Mouse (Mus musculus): Measurements from ENCODE around the gene 2300002M23Rik. TPM values are rescaled to one million over a fixed set of nuclear protein-coding genes. Genes with fewer than 3 reads are reported as not detected.

The 2300002M23Rik gene
- total RNA-seq, 2 experiments from 2014 or later: not detected

DNA sequence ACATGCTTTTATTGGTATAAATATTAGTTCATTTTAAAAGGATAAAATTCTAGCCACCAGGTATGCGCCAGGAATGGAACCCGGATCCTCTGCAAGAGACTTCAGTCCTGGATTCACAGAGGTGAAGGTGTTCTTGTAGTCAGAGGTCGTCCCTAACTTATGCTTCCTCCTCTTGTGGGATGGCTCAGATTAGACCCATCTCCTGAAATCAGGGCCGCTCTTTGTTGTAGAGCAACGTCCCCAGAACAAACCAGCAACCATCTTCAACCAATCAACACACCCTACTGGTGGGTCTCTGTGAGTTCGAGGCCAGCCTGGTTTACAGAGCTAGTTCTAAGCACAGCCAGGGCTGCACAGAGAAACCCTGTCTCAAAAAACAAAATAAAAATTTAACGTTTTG is 27.2 kb downstream of the 2300002M23Rik start:
- intact Hi-C loops (cut with DNase I; ENCODE audit: low total_unique reads): no loop called here

DNA sequence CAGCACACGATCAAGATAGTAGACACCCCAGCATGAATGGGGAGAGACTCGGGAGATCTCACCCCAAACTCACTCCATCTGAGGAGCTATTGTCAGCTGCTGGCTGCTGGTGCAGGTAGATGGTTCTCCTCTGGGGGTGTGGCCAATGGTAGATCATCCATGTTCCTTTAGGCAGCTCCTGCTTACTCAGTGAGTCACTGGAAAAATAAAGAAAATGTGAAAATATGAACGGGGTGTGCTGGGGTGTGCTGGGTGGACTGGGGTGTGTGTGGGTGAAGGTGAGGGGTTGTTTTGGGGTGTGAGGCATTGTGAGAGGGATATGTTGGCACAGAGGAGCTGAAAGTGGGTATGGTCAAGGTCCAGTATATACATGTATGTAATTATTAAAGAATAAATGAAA is 30.1 kb downstream of the 2300002M23Rik start:
- intact Hi-C loops (cut with DNase I; ENCODE audit: low total_unique reads): no loop called here
- DNase-seq: no peak

More for the DNA sequence above, 27.2 kb downstream of the 2300002M23Rik start:
- DNase-seq: no peak

- no peak for DNase-seq
- intact Hi-C loops (cut with DNase I; ENCODE audit: low total_unique reads): no loop called here
Measured at GRCm38 (mm10) chr17:35601249-35601648, 34.0 kb downstream of the 2300002M23Rik start, which contains the start of gene Sfta2. TSS of gene Sfta2 (plus strand) at chr17:35601549.

DNA sequence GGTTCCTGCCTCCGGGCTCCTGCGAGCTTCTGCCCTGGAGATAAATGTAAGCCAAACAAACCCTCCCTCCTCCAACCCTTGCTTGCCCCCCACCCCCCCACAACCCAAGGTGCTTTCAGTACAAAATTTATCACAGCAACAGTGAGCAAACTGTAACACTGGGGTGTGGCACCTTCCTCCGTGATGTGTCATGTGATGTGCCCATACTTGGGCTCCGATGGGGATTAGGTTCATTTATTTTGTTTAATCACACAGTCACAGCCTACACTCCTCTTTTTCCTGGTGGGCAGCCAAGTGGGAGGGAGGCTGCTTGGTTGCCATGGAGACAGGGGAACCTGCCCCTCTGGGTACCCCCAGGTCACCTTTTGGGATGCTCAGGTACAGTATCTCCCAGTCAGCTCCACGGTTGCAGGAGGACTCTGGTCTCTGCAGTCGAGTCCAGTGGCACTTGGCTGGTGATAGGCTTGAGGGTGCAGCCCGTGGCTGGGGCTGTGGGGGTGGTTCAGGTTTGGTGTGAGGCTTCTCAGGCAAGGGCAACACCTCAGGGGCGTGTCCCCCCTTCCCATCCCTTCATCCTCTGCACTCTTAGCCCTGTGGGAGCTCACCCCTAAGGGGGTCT is 34.6 kb downstream of the 2300002M23Rik start:
- no peak for DNase-seq
- intact Hi-C loops (cut with DNase I; ENCODE audit: low total_unique reads): no loop called here

GRCm38 (mm10) chr17:35617127-35617526 is 49.9 kb downstream of the 2300002M23Rik start:
- intact Hi-C loops (cut with DNase I; ENCODE audit: low total_unique reads): no loop called here
- no peak for DNase-seq

Other genes with a start within 250 kb of the 2300002M23Rik start
- gene H2-Q1, start 247.0 kb upstream of the 2300002M23Rik start, total RNA-seq (2021): under 1 TPM; 0.18 to 0.47 TPM
- gene H2-Q2, start 225.2 kb upstream of the 2300002M23Rik start, total RNA-seq (2021): under 1 TPM; 0.33 to 0.58 TPM
- 1 to 10 TPM; 3.0 to 4.1 TPM for gene H2-Q4, start 187.8 kb upstream of the 2300002M23Rik start, total RNA-seq (2021)
- under 1 TPM in 1 of 2 experiments, not detected in 1; 0.10 TPM for gene H2-Q6, start 142.6 kb upstream of the 2300002M23Rik start, total RNA-seq (2021)
- gene H2-Q7, start 128.3 kb upstream of the 2300002M23Rik start, total RNA-seq (2021): under 1 TPM; 0.35 to 0.64 TPM
- under 1 TPM in 1 of 2 experiments, not detected in 1; 0.09 TPM for gene H2-Q10, start 97.4 kb upstream of the 2300002M23Rik start, total RNA-seq (2021)
- not detected for gene Pou5f1, start 61.4 kb upstream of the 2300002M23Rik start, total RNA-seq (2021)
- 1 to 10 TPM; 4.5 to 5.4 TPM for gene Tcf19, start 50.6 kb upstream of the 2300002M23Rik start, total RNA-seq (2021)
- gene Cchcr1, start 50.4 kb upstream of the 2300002M23Rik start, total RNA-seq (2021): 1 to 10 TPM; 2.6 to 3.3 TPM
- gene Psors1c2, start 34.2 kb upstream of the 2300002M23Rik start, total RNA-seq (2021): not detected
- under 1 TPM; 0.09 to 0.29 TPM for gene Cdsn, start 15.3 kb upstream of the 2300002M23Rik start, total RNA-seq (2021)
- not detected for gene Sfta2, start 34.1 kb downstream of the 2300002M23Rik start, total RNA-seq (2021)
- gene Gm9573, start 59.2 kb downstream of the 2300002M23Rik start, total RNA-seq (2021): not detected
- not detected for gene Mucl3, start 76.2 kb downstream of the 2300002M23Rik start, total RNA-seq (2021)
- 10 to 100 TPM; 15.7 to 16.6 TPM for gene Vars2, start 100.1 kb downstream of the 2300002M23Rik start, total RNA-seq (2021)
- gene Gtf2h4, start 106.3 kb downstream of the 2300002M23Rik start, total RNA-seq (2021): 10 to 100 TPM; 16.1 to 19.4 TPM
- 10 to 100 TPM; 20.3 to 23.4 TPM for gene Ddr1, start 137.2 kb downstream of the 2300002M23Rik start, total RNA-seq (2021)